Mouse (Mus musculus): ENCODE data around the gene Myh7. TPM values are rescaled to one million over a fixed set of nuclear protein-coding genes. Genes with fewer than 3 reads are reported as not detected.
"Not testable (repeated sequence)": the region's sequence is repeated elsewhere in the genome, so short reads cannot be mapped to it uniquely, and the experiment has no call there.

Gene Myh7
- total RNA-seq, 1 experiment from 2014 or later: not detected

- ATAC-seq (replicated peaks; ENCODE audit: insufficient number of reproducible peaks, low FRiP score, low TSS enrichment, poor library complexity, severe bottlenecking): no peak
Measured at GRCm38 (mm10) chr14:55006541-55006940, 12.1 kb upstream of the Myh7 start.

- ATAC-seq (replicated peaks; ENCODE audit: insufficient number of reproducible peaks, low FRiP score, low TSS enrichment, poor library complexity, severe bottlenecking): no peak
Measured at GRCm38 (mm10) chr14:55005967-55006366, 11.5 kb upstream of the Myh7 start.

DNA sequence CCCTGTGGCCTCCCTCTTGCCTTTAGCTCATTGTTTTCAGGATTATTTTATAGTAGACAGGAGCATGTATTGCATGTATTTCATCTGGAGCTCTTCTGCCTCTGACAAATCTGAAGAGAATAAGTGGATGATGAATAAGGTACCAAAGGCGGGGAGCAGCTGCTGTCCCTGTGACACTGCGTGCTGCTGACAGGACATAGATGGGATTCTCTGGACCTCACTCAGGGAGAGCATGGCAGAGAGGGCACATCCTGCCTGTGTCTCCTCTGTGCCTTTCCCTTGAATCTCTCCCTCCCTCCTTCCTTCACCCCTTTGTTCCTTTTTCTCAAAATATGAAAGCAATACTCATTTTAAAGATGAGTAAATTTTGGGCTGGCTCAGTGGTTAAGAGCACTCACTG lies 11.1 kb upstream of the Myh7 start:
- no peak for ATAC-seq (replicated peaks; ENCODE audit: insufficient number of reproducible peaks, low FRiP score, low TSS enrichment, poor library complexity, severe bottlenecking)

DNA sequence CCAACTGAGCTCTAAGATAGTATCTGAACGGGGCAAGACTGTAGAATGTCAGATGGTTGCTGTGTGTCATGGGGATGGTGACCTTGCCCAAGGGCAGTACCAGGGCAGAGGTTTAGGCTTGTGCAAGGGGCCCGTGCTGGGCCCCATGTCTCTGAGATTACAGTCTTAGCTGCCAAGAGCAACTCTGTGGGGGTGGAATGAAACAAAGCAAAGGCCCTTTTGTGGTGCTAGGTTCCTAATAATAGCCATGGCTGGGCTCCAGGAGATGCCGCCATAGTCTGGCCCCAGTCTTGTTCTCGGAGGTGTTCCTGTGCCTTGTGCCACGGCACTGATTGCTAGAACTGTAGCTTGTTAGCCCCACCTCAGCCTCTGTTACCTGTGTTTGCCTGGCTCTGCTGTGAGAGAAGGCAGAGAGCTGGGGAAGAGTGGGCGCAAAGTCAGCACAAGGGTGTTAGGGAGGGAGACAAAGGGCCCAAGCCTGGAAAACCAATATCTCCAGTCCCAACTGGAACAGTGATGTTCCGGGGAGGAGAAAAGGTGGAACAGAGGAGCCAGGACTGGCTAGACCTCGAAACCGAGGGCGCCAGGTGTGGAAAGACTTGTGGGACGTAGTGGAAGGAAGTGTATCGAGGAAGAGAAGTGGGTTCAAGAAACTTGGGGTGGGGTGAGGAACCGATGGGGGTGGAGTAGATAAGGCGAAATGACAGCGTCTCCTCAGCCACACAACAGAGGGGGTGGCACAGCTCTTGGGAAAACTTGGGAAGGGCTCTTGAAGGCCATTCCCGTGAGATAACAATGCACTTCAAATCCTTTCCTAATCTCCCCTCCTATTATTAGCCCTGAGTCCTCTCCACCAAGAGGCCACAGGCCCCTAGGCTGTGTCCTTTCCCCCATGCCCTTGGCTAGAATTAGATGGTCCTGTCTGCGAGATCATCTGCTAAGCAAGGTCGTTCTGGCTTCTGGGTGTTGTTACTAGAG lies 9.7 kb upstream of the Myh7 start:
- no peak for ATAC-seq (replicated peaks; ENCODE audit: insufficient number of reproducible peaks, low FRiP score, low TSS enrichment, poor library complexity, severe bottlenecking)

DNA sequence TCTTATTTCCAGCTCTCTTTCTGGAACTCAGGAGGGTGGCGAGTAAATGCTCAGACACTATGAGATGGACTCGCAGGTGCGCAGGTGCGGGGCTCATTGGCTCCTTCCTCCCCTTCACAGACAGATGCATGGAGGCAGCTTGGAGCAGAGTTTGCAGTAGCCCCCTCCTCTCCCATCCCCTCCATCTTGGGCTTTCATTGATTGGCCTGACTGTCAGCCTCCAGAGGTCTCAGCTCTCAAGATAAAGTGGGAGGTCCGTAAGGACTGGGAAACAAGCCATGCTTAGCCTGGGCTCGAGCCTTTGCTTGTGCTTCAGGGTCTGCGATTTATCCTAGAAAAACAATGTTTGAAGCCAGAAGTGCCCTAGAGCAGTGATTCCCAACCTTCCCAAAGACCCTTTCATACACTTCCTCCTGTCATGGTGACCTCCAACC lies 8.3 kb upstream of the Myh7 start:
- no peak for ATAC-seq (replicated peaks; ENCODE audit: insufficient number of reproducible peaks, low FRiP score, low TSS enrichment, poor library complexity, severe bottlenecking)

DNA sequence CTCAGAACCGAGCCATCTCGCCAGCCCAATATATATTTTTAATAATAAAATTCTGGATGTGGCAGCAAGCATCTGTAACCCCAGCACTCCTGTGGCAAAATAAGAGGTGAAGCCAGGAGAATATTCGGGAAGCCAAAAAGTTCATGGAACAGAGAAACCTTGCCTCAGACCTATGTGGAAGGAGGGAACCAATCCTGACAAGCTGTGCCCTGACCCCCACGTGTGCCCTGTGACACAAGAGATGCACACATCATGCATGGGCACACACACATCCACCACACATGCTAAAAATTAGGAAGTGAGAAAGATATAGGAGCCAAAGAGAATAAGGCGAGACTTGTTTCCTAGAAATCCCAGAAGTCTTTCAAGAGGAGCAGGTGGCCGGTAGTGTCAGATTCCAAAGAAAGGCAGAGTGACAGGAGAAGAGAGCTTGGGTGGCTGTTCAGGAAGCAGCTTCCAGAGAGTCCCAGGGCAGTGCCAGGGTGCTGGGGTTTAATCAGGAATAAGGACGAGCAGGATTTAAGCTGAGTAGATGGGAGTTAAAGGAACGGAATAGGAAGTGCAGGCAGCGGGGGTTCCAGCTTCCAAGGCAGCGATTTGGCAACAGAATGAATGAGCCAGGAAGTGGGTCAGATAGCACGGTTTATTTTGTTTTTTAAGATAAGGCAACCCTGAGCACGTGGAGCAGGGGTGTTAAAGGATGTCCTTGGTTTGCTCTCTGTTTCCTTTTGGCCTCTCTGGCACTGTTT lies 7.7 kb upstream of the Myh7 start:
- no peak for ATAC-seq (replicated peaks; ENCODE audit: insufficient number of reproducible peaks, low FRiP score, low TSS enrichment, poor library complexity, severe bottlenecking)

DNA sequence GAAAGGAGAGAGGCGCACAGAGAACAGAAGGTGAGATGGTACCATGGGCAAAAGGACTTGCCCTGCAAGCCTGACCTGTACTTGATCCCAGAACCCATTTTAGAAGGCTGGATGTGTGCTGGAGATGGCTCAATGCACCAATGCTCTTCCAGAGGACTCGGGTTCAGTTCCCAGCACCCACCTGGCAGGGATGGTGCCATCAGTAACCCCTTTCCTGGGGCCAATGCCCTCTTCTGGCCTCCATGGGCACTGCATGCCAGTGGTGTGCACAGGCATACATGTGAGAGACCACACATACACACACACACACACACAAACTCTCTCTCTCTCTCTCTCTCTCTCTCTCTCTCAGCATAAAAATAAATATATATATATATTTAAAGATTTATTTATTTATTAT lies 7.0 kb upstream of the Myh7 start:
- no peak for ATAC-seq (replicated peaks; ENCODE audit: insufficient number of reproducible peaks, low FRiP score, low TSS enrichment, poor library complexity, severe bottlenecking)

DNA sequence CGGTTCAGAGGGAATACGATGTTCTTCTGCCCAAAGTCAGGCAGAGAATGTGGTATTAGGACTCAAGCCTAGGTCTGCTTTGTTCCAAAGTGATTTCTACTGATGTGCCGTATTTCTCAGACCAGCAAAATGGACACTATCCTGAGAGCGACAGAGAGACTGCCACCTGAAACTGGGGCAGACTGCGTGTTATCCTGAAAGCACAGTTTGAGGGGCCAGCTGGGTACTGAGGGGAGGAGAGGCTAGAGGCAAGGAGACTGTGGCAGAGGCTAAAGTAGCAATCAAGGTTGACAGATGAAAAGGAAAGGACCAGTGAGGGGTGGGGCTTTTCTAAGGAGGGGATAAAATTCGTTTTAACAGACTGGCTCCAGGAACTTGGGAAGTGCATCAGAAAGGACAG lies 6.4 kb upstream of the Myh7 start:
- ATAC-seq (replicated peaks; ENCODE audit: insufficient number of reproducible peaks, low FRiP score, low TSS enrichment, poor library complexity, severe bottlenecking): no peak

DNA sequence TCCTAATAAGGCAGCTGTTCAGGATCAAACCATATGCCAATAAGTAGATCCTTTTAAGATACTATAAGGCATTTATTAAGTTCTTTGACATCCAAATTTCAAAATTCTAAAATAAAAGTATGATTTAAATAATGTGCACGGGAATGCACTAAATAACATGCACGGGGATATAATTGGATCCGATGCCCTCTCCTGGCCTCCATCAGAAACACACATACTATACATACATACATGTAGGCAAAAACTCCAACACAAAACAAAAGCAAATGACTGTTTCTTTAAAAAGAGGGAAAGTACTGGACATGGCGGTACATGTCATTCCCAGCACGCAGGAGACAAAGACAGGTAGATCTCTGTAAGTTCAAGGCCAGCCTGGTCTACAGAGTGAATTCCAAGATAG lies 5.4 kb upstream of the Myh7 start:
- ATAC-seq (replicated peaks; ENCODE audit: insufficient number of reproducible peaks, low FRiP score, low TSS enrichment, poor library complexity, severe bottlenecking): not testable (repeated sequence)

DNA sequence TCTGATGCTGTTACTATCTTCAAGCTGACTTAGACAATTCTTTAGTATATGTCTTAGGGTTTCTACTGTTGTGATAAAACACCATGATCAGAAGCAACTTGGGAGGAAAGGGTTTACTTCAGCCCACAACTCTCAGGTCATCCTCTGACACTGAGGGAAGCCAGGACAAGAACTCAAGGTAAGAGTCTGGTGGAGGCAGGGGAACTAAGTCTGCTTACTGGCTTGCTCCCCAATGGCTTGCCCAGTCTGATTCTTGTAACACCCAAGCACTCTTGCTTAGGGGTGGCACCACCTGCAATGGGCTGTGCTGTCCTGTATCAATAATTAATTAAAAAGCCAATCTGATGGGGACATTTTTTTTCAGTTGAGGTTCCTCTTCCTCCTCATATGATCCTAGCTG lies 4.3 kb upstream of the Myh7 start:
- ATAC-seq (replicated peaks; ENCODE audit: insufficient number of reproducible peaks, low FRiP score, low TSS enrichment, poor library complexity, severe bottlenecking): no peak

DNA sequence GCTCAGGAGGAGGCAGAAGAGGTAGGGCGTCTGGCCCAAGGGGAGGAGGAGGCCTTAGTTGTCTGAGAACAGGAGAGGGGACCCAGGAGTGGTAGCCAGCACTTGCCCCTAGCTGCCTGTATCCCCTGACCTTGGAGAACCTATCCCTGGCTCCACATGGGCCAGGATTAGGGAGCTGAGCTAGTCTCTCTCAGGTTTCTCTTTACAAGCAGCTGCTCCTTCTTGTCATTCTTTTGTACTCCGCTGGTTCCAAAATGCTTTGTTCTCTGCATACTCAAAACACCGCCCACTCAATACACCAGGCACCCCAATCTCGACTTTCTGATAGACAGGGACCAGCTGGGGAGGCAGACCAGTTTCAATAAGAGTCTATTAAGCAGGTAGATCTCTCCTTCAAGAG lies 2.9 kb upstream of the Myh7 start:
- no peak for ATAC-seq (replicated peaks; ENCODE audit: insufficient number of reproducible peaks, low FRiP score, low TSS enrichment, poor library complexity, severe bottlenecking)

DNA sequence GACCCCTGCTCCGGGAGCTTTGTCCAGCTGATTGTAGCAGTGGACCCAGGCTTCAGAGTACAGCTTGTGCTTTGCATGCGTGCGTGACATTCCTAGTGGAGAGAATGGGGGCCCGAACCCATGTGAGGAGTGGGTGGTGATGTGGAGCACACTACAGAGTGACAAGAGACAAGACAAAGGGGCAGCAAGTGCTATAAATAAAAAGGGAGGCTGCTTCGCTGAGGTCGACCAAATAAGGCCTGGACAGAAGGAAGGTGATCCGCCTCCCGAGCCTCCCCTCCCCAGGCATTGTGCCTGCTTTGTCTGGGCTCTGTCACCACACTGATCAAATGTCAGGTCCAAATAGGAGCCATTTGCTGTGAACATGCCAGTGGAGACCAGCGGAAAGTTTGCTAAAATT lies 2.4 kb upstream of the Myh7 start:
- no peak for ATAC-seq (replicated peaks; ENCODE audit: insufficient number of reproducible peaks, low FRiP score, low TSS enrichment, poor library complexity, severe bottlenecking)

DNA sequence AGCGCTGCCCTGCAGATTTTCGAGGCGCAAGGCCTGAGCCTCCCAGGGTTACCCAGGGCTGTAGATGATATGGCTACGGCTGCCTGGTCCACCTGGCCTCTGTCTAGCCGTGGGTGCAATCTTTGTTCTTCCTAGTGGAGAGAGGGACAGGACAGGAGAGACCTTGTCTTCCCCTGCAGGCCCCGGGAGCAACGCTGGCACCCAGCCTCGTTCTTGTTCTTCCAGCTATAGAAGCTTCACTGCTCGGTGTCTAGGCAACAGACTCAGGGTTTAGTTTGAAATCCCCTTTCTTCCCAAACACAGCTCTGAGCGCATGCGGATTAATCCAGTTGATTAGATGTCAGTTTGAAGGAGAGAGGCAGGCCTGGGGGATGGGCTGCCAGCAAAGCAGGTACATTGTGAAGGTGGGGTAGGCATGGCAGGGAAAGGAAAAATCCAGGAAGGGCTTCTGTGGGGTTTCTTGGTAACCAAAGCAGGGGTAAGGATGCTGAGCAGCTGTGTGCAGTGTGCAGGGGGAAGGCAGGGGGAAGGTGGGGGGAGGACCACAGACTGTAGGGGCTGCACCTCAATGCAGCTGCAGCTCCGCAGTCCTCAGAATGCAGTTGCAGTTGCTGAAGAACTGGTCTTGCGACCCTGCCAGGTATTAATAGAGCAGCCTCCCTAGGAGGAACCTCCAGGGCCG lies 1.2 kb upstream of the Myh7 start:
- no peak for ATAC-seq (replicated peaks; ENCODE audit: insufficient number of reproducible peaks, low FRiP score, low TSS enrichment, poor library complexity, severe bottlenecking)

DNA sequence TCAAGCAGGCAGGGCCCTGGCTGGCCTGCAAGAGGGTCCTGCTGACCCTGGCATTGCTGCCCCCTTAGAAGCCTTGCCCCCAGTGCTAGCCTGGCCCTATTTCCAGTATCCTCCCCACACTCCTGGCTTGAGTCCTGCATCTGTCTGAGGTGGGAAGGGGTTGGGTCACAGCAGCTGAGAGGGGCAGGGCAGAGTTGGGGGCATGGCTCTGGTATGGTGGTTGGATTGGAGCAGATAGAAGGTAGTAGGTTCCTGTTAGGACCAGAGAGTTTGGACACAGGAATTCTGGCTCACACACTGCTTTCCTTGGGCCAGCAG lies 402 bp upstream of the Myh7 start:
- no peak for ATAC-seq (replicated peaks; ENCODE audit: insufficient number of reproducible peaks, low FRiP score, low TSS enrichment, poor library complexity, severe bottlenecking)

DNA sequence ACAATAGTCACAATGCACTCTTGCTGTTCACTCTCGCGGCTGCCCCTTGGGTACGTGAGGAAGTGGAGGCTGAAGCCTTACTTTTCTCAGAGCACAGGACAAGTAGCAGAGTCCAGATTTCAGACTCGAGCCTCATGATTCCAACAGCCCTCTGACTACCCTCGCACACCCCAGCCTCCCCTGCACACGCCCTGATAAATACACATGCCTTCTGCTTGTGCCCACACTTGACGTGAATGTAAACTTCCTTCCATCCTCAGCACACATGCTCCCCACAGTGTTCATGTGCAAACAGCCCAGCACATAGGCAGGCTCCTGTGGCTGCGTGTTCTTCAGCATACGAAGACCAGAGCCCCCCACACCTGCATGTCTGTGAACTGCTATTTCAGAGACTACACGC lies 790 bp downstream of the Myh7 start:
- ATAC-seq (replicated peaks; ENCODE audit: insufficient number of reproducible peaks, low FRiP score, low TSS enrichment, poor library complexity, severe bottlenecking): no peak

- no peak for ATAC-seq (replicated peaks; ENCODE audit: insufficient number of reproducible peaks, low FRiP score, low TSS enrichment, poor library complexity, severe bottlenecking)
Measured at GRCm38 (mm10) chr14:54992196-54992595, 2.2 kb downstream of the Myh7 start.

GRCm38 (mm10) chr14:54989886-54990441 lies 4.5 kb downstream of the Myh7 start:
- no peak for ATAC-seq (replicated peaks; ENCODE audit: insufficient number of reproducible peaks, low FRiP score, low TSS enrichment, poor library complexity, severe bottlenecking)

DNA sequence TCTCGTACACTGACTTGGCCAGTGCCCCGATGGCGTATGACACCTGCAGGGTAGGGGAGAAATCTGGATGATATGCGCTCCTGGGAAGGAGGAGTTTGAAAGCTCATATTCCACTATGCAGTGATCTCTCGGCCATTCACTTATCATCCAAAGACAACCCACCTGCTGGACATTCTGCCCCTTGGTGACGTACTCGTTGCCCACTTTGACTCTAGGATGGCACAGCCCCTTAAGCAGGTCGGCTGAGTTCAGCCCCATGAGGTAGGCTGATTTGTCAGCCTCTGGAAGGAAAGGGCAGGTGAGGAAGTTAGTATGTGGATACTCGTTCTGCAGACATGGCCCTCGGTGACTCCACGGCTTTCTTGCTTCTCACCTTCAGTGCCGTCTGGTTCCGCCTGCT lies 5.5 kb downstream of the Myh7 start:
- no peak for ATAC-seq (replicated peaks; ENCODE audit: insufficient number of reproducible peaks, low FRiP score, low TSS enrichment, poor library complexity, severe bottlenecking)

GRCm38 (mm10) chr14:54988350-54988874 lies 6.0 kb downstream of the Myh7 start:
- ATAC-seq (replicated peaks; ENCODE audit: insufficient number of reproducible peaks, low FRiP score, low TSS enrichment, poor library complexity, severe bottlenecking): not testable (repeated sequence)
